In the genomic region with DNA sequence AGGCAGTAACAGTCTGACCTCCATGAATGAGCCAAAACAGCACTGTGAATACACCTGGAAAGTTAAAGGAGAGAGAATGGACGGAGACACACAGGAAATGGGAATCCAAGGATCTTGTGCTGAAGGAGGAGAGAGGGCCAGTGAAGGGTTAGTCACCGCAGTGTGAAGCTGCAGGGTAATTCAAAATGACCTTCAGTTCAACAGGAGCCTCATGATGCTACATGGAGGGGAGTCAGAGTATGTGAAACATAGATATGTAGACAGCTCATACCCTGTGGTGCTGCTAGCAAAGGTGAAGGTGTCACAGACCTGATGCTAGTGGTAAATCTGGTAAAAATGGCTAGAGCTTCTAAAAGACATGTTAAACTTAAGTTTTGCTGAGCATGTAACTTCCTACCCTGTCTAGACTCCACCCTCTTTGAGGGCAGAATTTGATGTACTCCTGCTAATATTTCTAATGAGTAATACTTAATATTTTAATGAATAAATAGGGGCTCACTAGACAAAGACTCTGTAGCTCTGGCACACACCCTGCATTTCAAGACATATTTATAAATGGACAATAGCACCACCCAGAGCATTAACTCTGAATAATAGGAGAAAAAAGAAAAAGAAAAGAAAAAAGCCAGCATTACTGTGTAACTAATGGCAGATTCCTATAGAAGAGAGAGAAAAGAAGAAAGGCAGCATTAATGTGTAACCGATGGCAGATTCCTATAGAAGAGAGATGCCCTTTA, we compare ENCODE assay signal across 27 mouse cellular contexts. TPM values are rescaled to one million over a fixed set of nuclear protein-coding genes. Genes with fewer than 3 reads are reported as not detected.
A peak's percentile ranks its signal among the peaks of the same experiment; 100 is the strongest.
DNase-seq lines count a peak whose midpoint lies in the region; ATAC-seq and TF ChIP-seq lines count a peak whose summit lies in the region.
"Had no signal": no experiment of that assay in that cellular context is flagged by ENCODE, and none has a peak within 500 bp of the region (broad histone marks: within the 10 kb centered on the region; RNA-seq: fewer than 3 reads in every experiment).

No protein-coding gene starts in this region.

- no peak for TF ChIP-seq POLR2A in brain, embryonic 14.5 days (IDR thresholded peaks at IDR 0.05; ENCODE audit: borderline replicate concordance, extremely low read depth, insufficient read depth, insufficient read length, poor library complexity, severe bottlenecking)

- H3K9me3 ChIP-seq in forebrain, postnatal 0 days (ENCODE audit: low read length): no peaks in the 10 kb centered on the region
- no peaks in the 10 kb centered on the region for H3K9me3 ChIP-seq in forebrain, embryonic 10.5 days
- H3K9me3 ChIP-seq in kidney, postnatal 0 days (replicated peaks; ENCODE audit: low read length): no peaks in the 10 kb centered on the region
- no peaks in the 10 kb centered on the region for H3K9me3 ChIP-seq in midbrain, postnatal 0 days (ENCODE audit: low read length)
- H3K9me3 ChIP-seq: embryonic facial prominence, embryonic 13.5 days; heart, embryonic 10.5 days; limb, embryonic 15.5 days; stomach, embryonic 15.5 days had no signal

- TF ChIP-seq CTCF in forebrain, postnatal 0 days (IDR thresholded peaks at IDR 0.05; ENCODE audit: low read depth): no peak
- 0 out of 2 replicates have a peak, but pooled peaks have one; percentile 6 for TF ChIP-seq CTCF in kidney, postnatal 0 days (IDR thresholded peaks at IDR 0.05; ENCODE audit: low read depth)
- TF ChIP-seq CTCF in brain, embryonic 14.5 days (IDR thresholded peaks at IDR 0.05; ENCODE audit: borderline replicate concordance, extremely low read depth, insufficient read depth, insufficient read length): no peak
- TF ChIP-seq CTCF in midbrain, postnatal 0 days (IDR thresholded peaks at IDR 0.05): peak; percentile 56

- no peak overlapping the region for H3K27ac ChIP-seq in forebrain, postnatal 0 days (ENCODE audit: low read depth, low read length)
- H3K27ac ChIP-seq in forebrain, embryonic 10.5 days: no peak overlapping the region
- no peak overlapping the region for H3K27ac ChIP-seq in kidney, postnatal 0 days
- no peak overlapping the region for H3K27ac ChIP-seq in midbrain, postnatal 0 days (ENCODE audit: low read depth, low read length)
- H3K27ac ChIP-seq: embryonic facial prominence, embryonic 13.5 days; gastrocnemius, adult 2 months; heart, embryonic 10.5 days; limb, embryonic 15.5 days; liver, embryonic 14.5 days; stomach, embryonic 15.5 days had no signal

- peak; percentile 51; the same call in 1 of the 2 replicates for ATAC-seq in forebrain, postnatal 0 days
- no peak for ATAC-seq in kidney, postnatal 0 days (replicated peaks; ENCODE audit: low FRiP score, low read depth)
- ATAC-seq in midbrain, postnatal 0 days (ENCODE audit: low FRiP score): no peak
- ATAC-seq: intestine, embryonic 16.5 days had no signal

- H3K36me3 ChIP-seq in forebrain, postnatal 0 days (ENCODE audit: insufficient read depth): no peaks in the 10 kb centered on the region
- H3K36me3 ChIP-seq in forebrain, embryonic 10.5 days (replicated peaks): no peaks in the 10 kb centered on the region
- no peaks in the 10 kb centered on the region for H3K36me3 ChIP-seq in kidney, postnatal 0 days (ENCODE audit: insufficient read depth, low read length)
- H3K36me3 ChIP-seq in midbrain, postnatal 0 days (ENCODE audit: insufficient read depth, low read length): no peaks in the 10 kb centered on the region
- H3K36me3 ChIP-seq: embryonic facial prominence, embryonic 13.5 days; heart, embryonic 10.5 days; limb, embryonic 15.5 days; stomach, embryonic 15.5 days had no signal

- H3K27me3 ChIP-seq in forebrain, postnatal 0 days (ENCODE audit: insufficient read depth, low read length): no peaks in the 10 kb centered on the region
- H3K27me3 ChIP-seq in forebrain, embryonic 10.5 days (ENCODE audit: poor library complexity, severe bottlenecking): no peaks in the 10 kb centered on the region
- H3K27me3 ChIP-seq in kidney, postnatal 0 days (ENCODE audit: insufficient read depth, low read length): no peaks in the 10 kb centered on the region
- no peaks in the 10 kb centered on the region for H3K27me3 ChIP-seq in midbrain, postnatal 0 days (ENCODE audit: insufficient read depth, low read length)
- H3K27me3 ChIP-seq: embryonic facial prominence, embryonic 13.5 days; limb, embryonic 15.5 days; stomach, embryonic 15.5 days had no signal

- H3K4me2 ChIP-seq in forebrain, postnatal 0 days (ENCODE audit: low read depth): no peak overlapping the region
- H3K4me2 ChIP-seq in kidney, postnatal 0 days (ENCODE audit: low read length): no peak overlapping the region
- no peak overlapping the region for H3K4me2 ChIP-seq in midbrain, postnatal 0 days (ENCODE audit: low read depth, low read length, poor library complexity, severe bottlenecking)
- H3K4me2 ChIP-seq: embryonic facial prominence, embryonic 13.5 days; limb, embryonic 15.5 days; lung, embryonic 14.5 days; stomach, embryonic 15.5 days had no signal

- no peak for DNase-seq in forebrain, postnatal 0 days
- DNase-seq in forebrain, embryonic 10.5 days (ENCODE audit: extremely low spot score, low spot score): no peak
- DNase-seq in kidney, postnatal 0 days (ENCODE audit: low spot score): no peak
- no peak for DNase-seq in kidney, adult 8-10 months
- DNase-seq in brain, embryonic 14.5 days (ENCODE audit: low read depth): peak; percentile 26
- DNase-seq in midbrain, postnatal 0 days (ENCODE audit: low spot score): peak; percentile 54
- DNase-seq in heart, adult 9 months (ENCODE audit: low spot score in 2 of 2): no peak
- DNase-seq: adrenal gland, adult 2 months; cerebellum, adult 8-10 months; cerebellum, postnatal 36 days; embryo, embryonic 11 days; gastrocnemius, adult 2 months; kidney, postnatal 36 days; layer of hippocampus, adult 9-11 months; left cerebral cortex, postnatal 4 days; lung, embryonic 14.5 days; thymus, adult 2 months had no signal

- 71% methylated on average over 3 of the region's 3 CpGs for WGBS in forebrain, postnatal 0 days
- 84% methylated on average over 3 of the region's 3 CpGs for WGBS in forebrain, embryonic 10.5 days
- 82% methylated on average over 3 of the region's 3 CpGs for WGBS in kidney, postnatal 0 days
- 72% methylated on average over 3 of the region's 3 CpGs for WGBS in midbrain, postnatal 0 days

- no peak overlapping the region for H3K4me3 ChIP-seq in forebrain, postnatal 0 days (ENCODE audit: low read depth, low read length)
- H3K4me3 ChIP-seq in forebrain, embryonic 10.5 days: no peak overlapping the region
- H3K4me3 ChIP-seq in kidney, postnatal 0 days (replicated peaks; ENCODE audit: low read depth, low read length): no peak overlapping the region
- no peak overlapping the region for H3K4me3 ChIP-seq in midbrain, postnatal 0 days (ENCODE audit: low read depth, low read length)
- H3K4me3 ChIP-seq: embryonic facial prominence, embryonic 13.5 days; erythroblast, embryonic 14.5 days; gastrocnemius, adult 2 months; heart, embryonic 10.5 days; limb, embryonic 15.5 days; stomach, embryonic 15.5 days had no signal

- no peak overlapping the region for H3K9ac ChIP-seq in forebrain, postnatal 0 days
- no peak overlapping the region for H3K9ac ChIP-seq in kidney, postnatal 0 days (ENCODE audit: low read depth, low read length)
- H3K9ac ChIP-seq in midbrain, postnatal 0 days (replicated peaks; ENCODE audit: low read length, poor library complexity, severe bottlenecking): no peak overlapping the region
- H3K9ac ChIP-seq: embryonic facial prominence, embryonic 13.5 days; limb, embryonic 15.5 days; liver, embryonic 14.5 days; lung, embryonic 14.5 days; stomach, embryonic 15.5 days had no signal

- no peaks in the 10 kb centered on the region for H3K4me1 ChIP-seq in forebrain, postnatal 0 days (ENCODE audit: insufficient read depth)
- no peaks in the 10 kb centered on the region for H3K4me1 ChIP-seq in forebrain, embryonic 10.5 days
- H3K4me1 ChIP-seq in kidney, postnatal 0 days (replicated peaks; ENCODE audit: insufficient read depth, low read length): no peaks in the 10 kb centered on the region
- no peaks in the 10 kb centered on the region for H3K4me1 ChIP-seq in midbrain, postnatal 0 days (ENCODE audit: insufficient read depth, low read length)
- H3K4me1 ChIP-seq: embryonic facial prominence, embryonic 13.5 days; heart, embryonic 10.5 days; limb, embryonic 15.5 days; stomach, embryonic 15.5 days had no signal

RNA-seq across cellular contexts. Expression of a gene that starts 23.2 kb away (rescaled TPM):
- total RNA-seq in forebrain, postnatal 0 days (2014; rRNA removed): 10.4 and 17.5 TPM in 2 replicates
- 14.5 and 16.7 TPM in 2 replicates for polyA plus RNA-seq in forebrain, postnatal 0 days (2015; fragmentation: Nextera tagmentation; extraction: Ambion mirVana)
- polyA plus RNA-seq in forebrain, embryonic 10.5 days (2016; fragmentation: Nextera tagmentation; extraction: Ambion mirVana): 4.5 and 4.9 TPM in 2 replicates
- 1.7 and 2.0 TPM in 2 replicates for polyA plus RNA-seq in kidney, postnatal 0 days (2015; fragmentation: Nextera tagmentation; extraction: Ambion mirVana)
- polyA plus RNA-seq in brain, embryonic 14.5 days (2012; rRNA removed): 11.1 and 11.8 TPM in 2 replicates
- total RNA-seq in midbrain, postnatal 0 days (2014; rRNA removed): 3.4 and 5.6 TPM in 2 replicates
- 12.7 and 14.2 TPM in 2 replicates for polyA plus RNA-seq in midbrain, postnatal 0 days (2015; fragmentation: Nextera tagmentation; extraction: Ambion mirVana)
- total RNA-seq: gastrocnemius, adult 2 months; hematopoietic stem cell, adult 5-6 weeks; MEL; monocyte, adult 5-6 weeks had no signal
- polyA plus RNA-seq: erythroblast, embryonic 14.5 days had no signal

Comparison
In these comparisons a context has a peak if more than half of its experiments do, and no peak if none do; other contexts are left out.
1. DNase-seq: peak in brain, embryonic 14.5 days (single experiment) and midbrain, postnatal 0 days (single experiment); none in forebrain, postnatal 0 days (single experiment), forebrain, embryonic 10.5 days (single experiment), kidney, postnatal 0 days (single experiment), kidney, adult 8-10 months (0 of 2) and heart, adult 9 months (0 of 2).
2. CTCF ChIP-seq: peak in kidney, postnatal 0 days (single experiment) and midbrain, postnatal 0 days (single experiment); none in forebrain, postnatal 0 days (single experiment) and brain, embryonic 14.5 days (single experiment).